Mouse (Mus musculus) testis, postnatal 14 days (tissue): ENCODE measurements around the gene Ociad1.
"Not testable (repeated sequence)": the region's sequence is repeated elsewhere in the genome, so short reads cannot be mapped to it uniquely, and the experiment has no call there.

ENCODE experiments used
- DNase-seq: peaks from one replicate; pipeline ENCODE4 v3.0.0; 2021; ENCODE audit warnings: low spot score

The Ociad1 gene

DNA sequence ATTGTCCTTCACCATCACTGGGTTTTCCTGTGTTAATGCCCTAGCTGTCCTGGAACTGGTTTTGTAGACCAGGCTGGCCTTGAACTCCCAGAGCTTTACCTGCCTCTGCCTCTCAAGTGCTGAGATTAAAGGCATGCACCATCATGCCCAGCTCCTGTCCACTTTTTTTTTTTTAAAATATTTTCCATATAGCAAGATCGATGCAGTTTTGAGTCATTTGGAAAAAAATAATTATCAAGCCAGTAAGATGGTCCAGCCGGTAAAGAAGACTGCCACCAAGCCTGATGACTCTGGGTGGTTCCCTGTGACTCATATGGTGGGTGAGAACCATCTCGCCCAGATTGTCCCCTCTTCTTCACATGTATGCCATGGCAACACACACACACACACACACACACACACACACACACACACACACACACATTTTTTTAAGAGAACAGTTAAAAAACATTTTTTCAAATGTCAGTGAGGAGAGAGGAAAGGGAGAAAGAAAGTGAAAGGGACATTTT is 7.1 kb upstream of the Ociad1 start:
- no peak for DNase-seq

- DNase-seq, result no peak
Measured at GRCm38 (mm10) chr5:73286603-73287002, 6.0 kb upstream of the Ociad1 start.

GRCm38 (mm10) chr5:73289900-73290299 is 2.7 kb upstream of the Ociad1 start:
- DNase-seq, result no peak

DNA sequence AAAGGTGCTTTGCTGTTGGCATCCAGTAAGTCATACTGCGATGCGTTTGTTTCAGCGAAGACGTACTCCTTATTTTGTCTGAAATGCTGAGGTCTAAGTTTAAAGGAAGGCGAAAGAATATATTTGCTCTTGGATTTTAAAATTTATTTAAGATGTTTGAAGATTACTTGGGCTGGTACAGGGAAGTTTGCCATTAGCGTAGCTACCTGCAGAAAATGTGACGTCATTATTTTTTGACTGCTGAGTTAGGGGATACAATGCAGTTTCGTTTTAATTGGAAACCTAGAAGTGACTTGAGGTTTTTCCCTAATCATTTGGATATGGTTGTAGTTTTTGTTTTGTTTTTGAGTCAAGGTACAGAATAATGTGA is 859 bp downstream of the Ociad1 start:
- no peak for DNase-seq

GRCm38 (mm10) chr5:73295016-73295415 is 2.4 kb downstream of the Ociad1 start:
- no peak for DNase-seq

- DNase-seq, result no peak
Measured at GRCm38 (mm10) chr5:73295916-73296315, 3.3 kb downstream of the Ociad1 start.

- no peak for DNase-seq
Measured at GRCm38 (mm10) chr5:73301601-73302307, 9.2 kb downstream of the Ociad1 start.

DNA sequence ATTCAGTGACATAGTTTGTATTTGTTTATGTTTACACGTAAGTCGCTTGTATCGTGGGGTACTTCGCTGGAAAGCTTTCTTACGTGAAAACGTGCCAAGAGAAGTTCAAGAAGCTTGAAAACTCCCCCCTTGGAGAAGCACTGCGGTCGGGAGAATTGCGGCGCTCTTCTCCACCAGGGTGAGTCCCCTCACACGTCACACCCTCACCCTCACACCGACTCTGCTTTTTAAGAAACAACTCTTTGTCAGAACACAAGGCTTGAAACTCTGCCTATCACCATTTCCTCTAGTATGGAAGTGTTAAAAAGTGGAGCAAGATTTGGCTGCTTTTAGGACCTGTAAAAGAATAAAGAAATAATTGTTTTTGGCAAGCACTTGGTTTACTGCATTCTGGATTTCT is 11.9 kb downstream of the Ociad1 start:
- no peak for DNase-seq

- DNase-seq, result no peak
Measured at GRCm38 (mm10) chr5:73306486-73306885, 13.9 kb downstream of the Ociad1 start.

- no peak for DNase-seq
Measured at GRCm38 (mm10) chr5:73307297-73307696, 14.7 kb downstream of the Ociad1 start.

DNA sequence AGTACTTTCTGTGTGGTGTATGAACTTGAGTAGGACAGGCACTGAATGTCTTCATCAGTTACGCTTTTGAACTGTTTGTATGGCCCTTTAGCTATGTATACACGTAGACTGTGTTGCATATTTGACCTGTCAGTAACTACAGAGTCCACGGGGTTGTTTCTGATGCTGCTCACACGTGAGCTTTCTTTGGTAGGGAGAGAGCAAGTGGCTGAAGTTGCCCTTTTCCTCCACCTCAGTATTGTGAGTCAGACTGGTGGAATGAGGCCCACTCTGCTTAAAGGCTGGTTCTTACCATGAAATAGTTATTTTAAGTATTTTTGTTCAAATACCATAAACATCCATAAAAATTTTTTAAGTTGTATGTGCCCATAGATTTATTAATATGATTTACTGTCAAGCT is 16.9 kb downstream of the Ociad1 start:
- no peak for DNase-seq

DNA sequence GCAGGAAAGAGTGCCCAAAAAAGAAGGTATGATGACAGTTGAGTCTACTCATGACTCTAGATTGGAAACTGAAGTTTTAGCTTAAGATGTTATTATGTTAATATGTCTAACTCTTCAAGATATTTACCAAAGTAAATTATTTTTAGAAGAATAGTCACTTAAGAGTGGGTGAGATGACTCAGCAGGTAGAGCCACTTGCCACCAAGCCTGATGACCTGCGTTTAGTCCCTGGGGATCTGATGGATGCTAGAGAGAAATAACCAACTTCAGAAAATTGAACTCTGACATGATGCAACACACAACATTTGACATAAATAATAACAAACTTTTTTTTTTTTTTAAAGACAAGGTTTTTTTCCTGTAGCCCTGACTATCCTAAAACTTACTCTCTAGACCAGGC is 17.8 kb downstream of the Ociad1 start:
- DNase-seq, result no peak

DNA sequence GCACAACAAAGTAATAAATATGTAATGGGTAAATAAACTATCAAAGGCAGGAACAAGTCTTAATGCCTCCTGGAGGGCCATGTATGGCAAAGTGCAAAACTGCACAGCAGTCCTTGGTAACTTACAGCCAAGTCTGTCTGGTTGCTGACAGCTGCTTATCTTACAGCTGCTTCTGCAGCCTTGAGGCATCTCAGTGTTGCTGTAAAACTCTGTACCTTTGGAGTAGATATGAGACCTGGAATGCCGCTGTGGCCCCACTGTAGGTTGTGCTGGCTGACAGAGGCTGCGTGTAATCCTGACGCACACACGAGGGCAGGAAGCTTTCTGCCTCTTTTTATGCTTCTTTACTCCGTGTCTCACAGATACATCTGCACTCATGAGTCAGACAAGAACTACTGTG is 18.9 kb downstream of the Ociad1 start:
- no peak for DNase-seq

- no peak for DNase-seq
Measured at GRCm38 (mm10) chr5:73313591-73313990, 21.0 kb downstream of the Ociad1 start.

GRCm38 (mm10) chr5:73314654-73315053 is 22.1 kb downstream of the Ociad1 start:
- DNase-seq, result no peak

DNA sequence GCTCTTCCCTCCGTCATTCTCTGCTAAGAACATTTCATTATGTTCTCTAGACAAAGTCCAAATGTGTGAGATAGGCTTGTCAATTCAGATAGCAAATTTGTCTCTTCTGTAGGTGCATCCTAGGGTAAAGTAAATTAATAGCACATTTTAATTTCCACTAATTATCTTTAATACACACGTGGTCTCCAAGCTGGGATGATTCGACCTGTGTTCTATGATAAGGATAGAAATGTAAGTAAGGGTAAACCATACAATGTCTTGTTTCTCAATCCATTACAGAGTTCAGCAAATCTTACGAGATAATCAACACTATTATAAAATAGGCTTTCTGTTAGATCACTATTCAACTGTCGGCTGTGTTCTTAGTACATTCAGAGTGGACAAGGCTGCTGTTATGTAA is 26.7 kb downstream of the Ociad1 start:
- no peak for DNase-seq

DNA sequence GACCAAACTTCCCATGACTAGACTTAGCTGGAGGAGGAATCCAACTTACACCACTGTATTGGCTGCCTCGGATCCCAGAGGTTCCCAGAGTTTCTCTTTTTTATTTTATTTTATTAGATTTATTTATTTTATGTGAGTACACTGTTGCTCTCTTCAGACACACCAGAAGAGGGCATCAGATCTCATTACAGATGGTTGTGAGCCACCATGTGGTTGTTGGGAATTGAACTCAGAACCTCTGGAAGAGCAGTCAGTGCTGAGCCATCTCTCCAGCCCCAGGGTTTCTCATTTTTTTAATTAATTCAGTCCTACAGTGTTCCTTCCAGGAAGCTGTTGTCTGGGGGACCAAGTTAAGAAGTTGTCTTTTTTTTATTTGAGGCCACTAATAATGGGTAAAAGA is 30.1 kb downstream of the Ociad1 start:
- not testable (repeated sequence) for DNase-seq

DNA sequence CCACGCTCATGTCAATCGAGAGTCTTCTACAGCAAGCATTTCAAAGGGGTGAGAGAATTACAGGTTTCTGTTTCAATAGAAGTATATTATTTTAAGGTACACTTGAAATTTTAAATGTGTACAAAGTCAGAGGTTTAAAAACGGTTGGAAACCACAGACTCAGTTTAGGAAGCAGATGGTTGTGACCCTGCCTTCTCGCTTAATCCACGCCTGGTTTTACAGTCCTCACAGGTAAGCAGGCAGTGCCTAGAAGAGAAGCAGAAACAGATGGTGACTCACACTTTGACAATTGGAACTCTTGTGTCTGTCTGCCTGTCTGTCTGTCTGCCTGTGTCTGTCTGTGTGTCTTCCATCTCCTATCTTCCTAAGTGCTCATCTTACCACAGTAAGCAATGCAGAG is 31.0 kb downstream of the Ociad1 start:
- no peak for DNase-seq

DNA sequence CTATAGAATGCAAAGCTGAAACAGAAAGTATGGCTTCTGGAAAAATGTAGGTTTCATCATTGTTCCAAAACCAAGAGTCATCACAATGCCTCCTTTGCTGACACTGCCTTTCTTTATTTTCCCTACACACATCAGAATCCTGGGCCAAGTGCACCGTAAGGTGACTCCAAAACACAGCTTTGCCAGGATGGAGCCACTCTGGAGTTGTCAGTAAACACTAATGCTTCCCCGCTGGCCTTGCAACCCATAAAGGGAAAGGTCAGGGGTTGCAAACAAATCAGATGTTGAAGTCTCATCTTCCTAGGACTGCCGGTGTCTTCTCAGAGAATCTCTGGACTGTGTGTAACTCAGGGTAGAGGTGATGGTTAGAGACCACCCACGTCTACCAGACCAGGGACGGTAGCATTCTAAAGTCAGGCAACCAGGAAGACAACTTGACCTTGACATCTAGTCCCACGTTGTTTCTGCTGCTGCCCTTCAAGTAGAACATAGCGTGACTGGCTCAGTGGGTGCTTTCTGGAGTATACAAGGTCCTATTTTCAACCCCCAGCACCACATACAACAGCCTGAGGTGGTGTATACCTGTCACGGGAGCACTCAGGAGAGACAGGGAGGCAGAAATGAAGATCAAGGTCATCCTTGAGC is 32.1 kb downstream of the Ociad1 start:
- DNase-seq, result no peak

DNA sequence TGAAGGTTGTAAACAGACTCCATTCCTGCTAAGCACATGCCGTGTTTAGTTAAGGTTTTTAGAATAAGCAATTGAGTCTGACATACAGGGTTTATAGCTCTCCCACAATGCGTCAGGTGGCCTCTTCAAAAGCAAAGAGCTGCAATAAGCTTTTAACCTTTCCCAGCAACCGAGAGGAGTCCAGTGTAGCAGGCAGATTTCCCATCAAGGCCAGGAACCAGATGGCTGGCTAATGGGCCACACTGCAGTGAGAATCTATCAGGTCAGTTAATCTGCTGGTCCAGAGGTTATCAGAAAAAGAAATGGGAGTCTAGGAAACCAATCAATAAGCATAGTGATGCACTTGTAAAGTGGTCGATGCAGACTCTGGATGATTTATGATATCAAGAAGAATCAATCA is 38.4 kb downstream of the Ociad1 start:
- DNase-seq, result no peak

DNA sequence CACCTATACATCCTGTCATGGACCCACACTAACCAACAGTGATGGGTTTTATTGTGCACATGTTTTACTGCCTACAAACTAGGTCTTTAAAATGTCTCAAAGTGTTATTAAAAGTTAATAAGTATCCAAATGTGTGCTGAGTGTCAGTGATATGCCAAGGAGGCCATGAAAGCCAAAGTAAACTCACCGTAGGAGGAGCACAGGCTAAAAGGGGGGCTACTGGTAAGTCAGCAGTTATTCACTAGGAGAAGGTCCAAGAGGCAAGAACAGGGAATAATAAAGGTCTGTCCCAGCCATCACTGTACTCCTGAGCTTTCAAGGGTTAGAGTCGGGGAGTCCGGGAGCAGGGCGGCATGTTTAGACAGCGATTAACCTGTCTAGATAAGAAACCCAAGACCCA is 43.9 kb downstream of the Ociad1 start:
- DNase-seq, result no peak

GRCm38 (mm10) chr5:73337961-73338831 is 45.6 kb downstream of the Ociad1 start:
- DNase-seq, result no peak

- no peak for DNase-seq
Measured at GRCm38 (mm10) chr5:73338832-73339163, 46.2 kb downstream of the Ociad1 start.
